Mouse (Mus musculus): ENCODE data around the gene Stat5a. TPM values are rescaled to one million over a fixed set of nuclear protein-coding genes. Genes with fewer than 3 reads are reported as not detected.

Gene Stat5a
- polyA plus RNA-seq (2012; ENCODE audit: insufficient read depth, insufficient read length, missing spikeins), result 18.9 and 34.2 TPM in 2 replicates

- Histone ChIP-seq H3K4me3 (ENCODE audit: insufficient read depth, low read depth, low read length) (peak within 1 kb of the TSS; percentile 72), H3K4me1 (ENCODE audit: control insufficient read depth, insufficient read depth, insufficient read length, low read length) (peaks cover 24% of the 10 kb centered on the region), H3K27ac (replicated peaks; ENCODE audit: low read depth, low read length) (peak within 1 kb of the TSS; percentile 64)
Observed at GRCm38 (mm10) chr11:100858935-100859578, at the start of gene Stat5a. Gene Stat5a (plus strand): TSS chr11:100859351.

DNA sequence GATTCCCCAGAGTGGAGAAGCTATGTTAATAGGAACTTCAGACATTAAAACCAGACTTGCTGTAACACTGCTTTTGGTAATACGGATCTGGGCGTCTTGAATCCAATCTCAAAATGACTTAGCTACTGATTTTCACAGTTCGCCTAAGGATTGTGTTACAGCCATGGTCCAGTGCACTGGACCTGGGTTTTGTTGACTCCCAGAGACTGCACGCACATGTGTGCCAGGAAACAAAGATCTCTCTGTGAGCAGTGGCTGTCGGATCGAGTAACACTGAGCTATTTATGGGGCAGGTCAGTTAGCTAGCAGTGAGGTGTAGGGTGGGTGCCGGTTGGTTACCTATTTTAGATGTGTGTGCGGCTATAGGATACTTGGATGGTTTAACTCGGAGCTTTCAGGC, 48.6 kb upstream of the Stat5a start:
- H3K27ac ChIP-seq (replicated peaks; ENCODE audit: low read depth, low read length), result no peak overlapping the region
- H3K4me3 ChIP-seq (ENCODE audit: insufficient read depth, low read depth, low read length), result no peak overlapping the region
- H3K4me1 ChIP-seq (ENCODE audit: control insufficient read depth, insufficient read depth, insufficient read length, low read length), result peaks cover 12% of the 10 kb centered on the region

DNA sequence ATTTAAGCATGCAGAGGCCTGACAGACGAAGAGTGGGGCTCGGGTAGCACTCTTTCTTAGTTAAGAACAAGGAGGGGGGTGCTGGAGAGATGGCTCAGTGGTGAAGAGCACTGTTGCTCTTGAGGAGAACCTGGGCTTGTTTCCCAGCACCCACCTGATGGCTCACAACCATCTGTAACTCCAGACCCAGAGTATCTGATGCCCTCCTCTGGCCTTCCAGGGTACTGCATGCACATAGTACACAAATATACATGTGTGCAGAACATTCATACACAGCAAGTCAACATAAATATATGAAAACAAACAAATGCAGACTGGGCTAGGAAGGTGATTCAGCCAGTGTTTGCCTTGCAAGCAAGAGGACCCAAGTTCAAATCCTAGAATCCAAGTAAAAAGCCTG, 48.0 kb upstream of the Stat5a start:
- Histone ChIP-seq H3K27ac (replicated peaks; ENCODE audit: low read depth, low read length) (no peak overlapping the region), H3K4me3 (ENCODE audit: insufficient read depth, low read depth, low read length) (no peak overlapping the region), H3K4me1 (ENCODE audit: control insufficient read depth, insufficient read depth, insufficient read length, low read length) (peaks cover 17% of the 10 kb centered on the region)

GRCm38 (mm10) chr11:100814498-100814897, 44.7 kb upstream of the Stat5a start:
- Histone ChIP-seq H3K4me3 (ENCODE audit: insufficient read depth, low read depth, low read length) (peak overlapping the region; percentile 19; the same call in 1 of the 2 replicates), H3K27ac (replicated peaks; ENCODE audit: low read depth, low read length) (no peak overlapping the region), H3K4me1 (ENCODE audit: control insufficient read depth, insufficient read depth, insufficient read length, low read length) (peaks cover 24% of the 10 kb centered on the region)

GRCm38 (mm10) chr11:100816342-100816741, 42.8 kb upstream of the Stat5a start:
- Histone ChIP-seq H3K4me3 (ENCODE audit: insufficient read depth, low read depth, low read length) (no peak overlapping the region), H3K4me1 (ENCODE audit: control insufficient read depth, insufficient read depth, insufficient read length, low read length) (peaks cover 28% of the 10 kb centered on the region), H3K27ac (replicated peaks; ENCODE audit: low read depth, low read length) (no peak overlapping the region)

DNA sequence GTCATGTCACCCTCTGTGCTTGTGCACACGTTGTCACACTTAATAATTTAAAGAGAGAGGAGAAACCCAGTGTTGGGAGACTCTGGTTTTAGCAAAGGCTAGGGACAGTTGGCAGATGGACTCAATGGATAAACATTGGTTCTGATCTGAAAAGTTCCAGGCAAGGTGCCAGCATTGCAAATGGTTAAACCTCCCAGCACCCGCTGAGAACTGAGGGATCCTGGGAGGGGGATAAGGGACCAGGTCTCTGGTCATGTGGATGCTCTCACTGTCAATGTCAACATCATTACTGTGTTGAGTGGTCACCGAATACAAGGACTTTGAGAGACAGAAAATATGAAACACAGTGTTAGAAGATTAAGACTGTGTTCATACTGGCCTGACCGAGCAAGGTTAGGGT, 42.4 kb upstream of the Stat5a start:
- Histone ChIP-seq H3K27ac (replicated peaks; ENCODE audit: low read depth, low read length) (no peak overlapping the region), H3K4me1 (ENCODE audit: control insufficient read depth, insufficient read depth, insufficient read length, low read length) (peaks cover 33% of the 10 kb centered on the region)

GRCm38 (mm10) chr11:100817311-100817710, 41.8 kb upstream of the Stat5a start:
- Histone ChIP-seq H3K27ac (replicated peaks; ENCODE audit: low read depth, low read length) (no peak overlapping the region), H3K4me3 (ENCODE audit: insufficient read depth, low read depth, low read length) (no peak overlapping the region), H3K4me1 (ENCODE audit: control insufficient read depth, insufficient read depth, insufficient read length, low read length) (peaks cover 34% of the 10 kb centered on the region)

More for the DNA sequence above, 42.4 kb upstream of the Stat5a start:
- no peak overlapping the region for H3K4me3 ChIP-seq (ENCODE audit: insufficient read depth, low read depth, low read length)

- Histone ChIP-seq H3K4me3 (ENCODE audit: insufficient read depth, low read depth, low read length) (no peak overlapping the region), H3K4me1 (ENCODE audit: control insufficient read depth, insufficient read depth, insufficient read length, low read length) (peaks cover 34% of the 10 kb centered on the region), H3K27ac (replicated peaks; ENCODE audit: low read depth, low read length) (no peak overlapping the region)
Observed at GRCm38 (mm10) chr11:100818359-100819012, 40.7 kb upstream of the Stat5a start.

DNA sequence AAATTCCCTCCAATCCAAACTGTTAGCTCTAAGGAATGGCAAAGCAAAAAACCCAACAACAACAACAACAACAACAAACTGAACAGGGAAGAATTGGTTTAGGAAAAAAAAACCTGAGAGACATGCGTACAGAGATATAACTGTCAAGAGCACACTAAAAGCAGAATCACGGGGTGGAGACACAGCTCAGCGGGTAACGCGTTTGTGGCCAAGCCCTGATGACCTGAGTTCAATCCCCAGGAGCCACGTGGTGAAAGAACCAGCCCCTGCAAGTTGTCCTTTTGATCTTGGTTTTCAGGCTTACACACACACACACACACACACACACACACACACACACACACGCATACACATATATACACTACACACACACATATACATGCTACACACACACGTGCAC, 40.1 kb upstream of the Stat5a start:
- Histone ChIP-seq H3K4me3 (ENCODE audit: insufficient read depth, low read depth, low read length) (no peak overlapping the region), H3K27ac (replicated peaks; ENCODE audit: low read depth, low read length) (no peak overlapping the region), H3K4me1 (ENCODE audit: control insufficient read depth, insufficient read depth, insufficient read length, low read length) (peaks cover 34% of the 10 kb centered on the region)

- no peak overlapping the region for H3K27ac ChIP-seq (replicated peaks; ENCODE audit: low read depth, low read length)
- peaks cover 32% of the 10 kb centered on the region for H3K4me1 ChIP-seq (ENCODE audit: control insufficient read depth, insufficient read depth, insufficient read length, low read length)
- H3K4me3 ChIP-seq (ENCODE audit: insufficient read depth, low read depth, low read length), result no peak overlapping the region
Observed at GRCm38 (mm10) chr11:100819626-100820025, 39.5 kb upstream of the Stat5a start.

GRCm38 (mm10) chr11:100820047-100820446, 39.1 kb upstream of the Stat5a start:
- Histone ChIP-seq H3K4me3 (ENCODE audit: insufficient read depth, low read depth, low read length) (no peak overlapping the region), H3K27ac (replicated peaks; ENCODE audit: low read depth, low read length) (no peak overlapping the region), H3K4me1 (ENCODE audit: control insufficient read depth, insufficient read depth, insufficient read length, low read length) (peaks cover 31% of the 10 kb centered on the region)

DNA sequence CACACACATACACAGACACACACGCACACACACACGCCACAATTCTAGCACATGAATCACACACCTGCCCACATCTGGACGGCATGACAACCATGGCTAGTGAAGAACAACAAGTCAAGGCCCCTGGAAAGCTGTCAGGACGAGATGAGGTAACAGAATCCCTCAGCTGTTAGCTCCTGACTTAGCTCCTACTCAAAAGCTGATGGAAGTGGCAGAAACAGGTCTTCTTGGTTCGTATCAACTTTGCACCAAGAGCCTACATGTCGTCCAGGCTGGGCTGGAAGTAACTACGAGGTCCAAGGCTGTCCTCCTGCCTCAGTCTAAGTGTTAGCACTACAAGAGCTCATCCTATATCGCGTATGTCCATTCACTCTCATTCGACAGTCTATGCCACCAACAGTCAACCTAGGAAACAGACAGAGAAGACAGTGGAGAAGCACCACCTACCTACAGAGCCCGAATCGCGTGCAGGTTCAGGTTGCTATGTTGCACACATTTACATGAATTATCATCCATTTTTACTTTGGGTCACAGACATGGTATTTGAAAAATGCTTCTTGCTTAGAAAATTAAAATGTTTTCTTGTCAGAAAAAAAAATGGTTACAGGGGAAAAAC, 37.4 kb upstream of the Stat5a start:
- H3K27ac ChIP-seq (replicated peaks; ENCODE audit: low read depth, low read length), result peak overlapping the region; percentile 82
- peaks cover 16% of the 10 kb centered on the region for H3K4me1 ChIP-seq (ENCODE audit: control insufficient read depth, insufficient read depth, insufficient read length, low read length)
- peak overlapping the region; percentile 22 for H3K4me3 ChIP-seq (ENCODE audit: insufficient read depth, low read depth, low read length)

- peaks cover 19% of the 10 kb centered on the region for H3K4me1 ChIP-seq (ENCODE audit: control insufficient read depth, insufficient read depth, insufficient read length, low read length)
- H3K27ac ChIP-seq (replicated peaks; ENCODE audit: low read depth, low read length), result peak overlapping the region; percentile 82
- H3K4me3 ChIP-seq (ENCODE audit: insufficient read depth, low read depth, low read length), result peak overlapping the region; percentile 54
Observed at GRCm38 (mm10) chr11:100822365-100822764, 36.8 kb upstream of the Stat5a start.

- peaks cover 19% of the 10 kb centered on the region for H3K4me1 ChIP-seq (ENCODE audit: control insufficient read depth, insufficient read depth, insufficient read length, low read length)
- no peak overlapping the region for H3K4me3 ChIP-seq (ENCODE audit: insufficient read depth, low read depth, low read length)
- no peak overlapping the region for H3K27ac ChIP-seq (replicated peaks; ENCODE audit: low read depth, low read length)
Observed at GRCm38 (mm10) chr11:100823543-100824313, 35.4 kb upstream of the Stat5a start.

- Histone ChIP-seq H3K27ac (replicated peaks; ENCODE audit: low read depth, low read length) (no peak overlapping the region), H3K4me3 (ENCODE audit: insufficient read depth, low read depth, low read length) (no peak overlapping the region), H3K4me1 (ENCODE audit: control insufficient read depth, insufficient read depth, insufficient read length, low read length) (peaks cover 21% of the 10 kb centered on the region)
Observed at GRCm38 (mm10) chr11:100824496-100824895, 34.7 kb upstream of the Stat5a start.

Measured in brown adipose tissue, adult 24 weeks (tissue).